Mouse (Mus musculus) frontal cortex, postnatal 36 days (tissue): ENCODE measurements around the gene Retreg2.

ENCODE experiments used
- DNase-seq, 2 experiments: peaks; one replicate each; pipeline ENCODE4 v3.0.0; 2022; ENCODE audit warnings: low spot score in 2 of 2

Gene Retreg2

DNA sequence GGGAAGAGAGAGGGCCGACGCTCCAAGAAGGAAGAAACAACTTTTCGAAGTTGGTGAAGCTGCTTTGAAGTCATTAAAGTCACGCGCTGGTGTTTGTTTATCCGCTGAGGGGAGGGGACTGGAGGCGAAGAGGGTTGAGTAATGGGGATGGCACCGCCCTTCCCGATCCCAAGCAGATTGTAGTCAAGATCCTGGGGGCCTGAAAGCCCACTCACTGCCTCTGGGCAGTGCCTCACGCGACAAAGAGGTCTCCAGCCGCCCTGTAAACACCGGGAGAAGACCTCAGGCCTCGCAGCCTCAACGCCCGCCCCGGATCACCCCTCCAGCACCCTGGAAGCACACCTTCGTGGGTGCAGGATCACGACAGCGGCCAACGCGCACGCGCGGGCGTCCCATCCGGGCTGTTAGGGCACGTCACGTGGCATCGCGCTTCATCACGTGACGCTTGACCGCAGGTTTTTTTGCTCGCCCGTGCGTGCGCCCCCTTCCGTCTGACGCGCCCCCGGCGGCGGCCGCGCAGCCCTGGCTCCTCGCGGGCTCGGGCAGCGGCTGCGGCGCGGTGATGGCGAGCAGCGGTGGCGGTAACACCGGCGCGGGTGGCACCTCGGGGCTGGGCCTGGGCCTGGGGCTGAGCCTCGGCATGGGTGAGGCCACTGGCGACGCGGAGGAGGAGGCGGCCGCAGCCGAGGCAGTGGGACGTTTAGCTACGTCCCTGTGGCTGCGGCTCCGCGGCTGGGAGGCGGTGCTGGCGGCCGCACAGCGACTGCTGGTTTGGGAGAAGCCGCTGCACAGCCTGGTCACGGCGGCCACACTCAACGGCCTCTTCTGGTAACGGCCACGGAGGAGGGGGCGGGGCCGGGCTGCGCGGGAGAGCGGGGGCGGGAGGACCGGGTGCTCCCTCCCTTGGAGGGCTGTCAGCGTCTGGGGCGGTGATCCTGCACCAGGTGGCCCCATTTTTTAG lies at the start of gene Retreg2, which contains the start of gene Cnppd1:
Gene Retreg2, plus strand, starts transcription at position 478 of the 961 bp plus-strand sequence.
Gene Cnppd1, minus strand, starts transcription at position 411 of the 961 bp plus-strand sequence.
- peak; percentile 95 to 96 for DNase-seq

DNA sequence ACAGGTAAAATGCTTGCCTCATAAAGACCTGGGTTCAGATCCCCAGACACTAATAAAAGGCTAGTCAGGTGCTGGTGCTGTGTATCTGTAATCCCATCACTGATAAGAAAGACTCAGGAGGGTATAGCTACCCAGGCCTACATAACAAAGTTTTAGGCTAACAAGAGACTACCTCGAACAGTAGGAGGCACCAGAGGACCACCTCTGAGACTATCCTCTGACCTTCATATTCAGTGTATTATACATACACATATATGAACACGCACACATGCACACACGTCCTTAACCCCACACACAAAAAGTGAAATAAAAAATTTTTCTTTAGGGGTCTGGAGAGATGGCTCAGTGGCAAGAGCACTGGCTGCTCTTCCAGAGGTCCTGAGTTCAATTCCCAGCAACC lies 20.4 kb upstream of the Retreg2 start:
- DNase-seq = no peak

DNA sequence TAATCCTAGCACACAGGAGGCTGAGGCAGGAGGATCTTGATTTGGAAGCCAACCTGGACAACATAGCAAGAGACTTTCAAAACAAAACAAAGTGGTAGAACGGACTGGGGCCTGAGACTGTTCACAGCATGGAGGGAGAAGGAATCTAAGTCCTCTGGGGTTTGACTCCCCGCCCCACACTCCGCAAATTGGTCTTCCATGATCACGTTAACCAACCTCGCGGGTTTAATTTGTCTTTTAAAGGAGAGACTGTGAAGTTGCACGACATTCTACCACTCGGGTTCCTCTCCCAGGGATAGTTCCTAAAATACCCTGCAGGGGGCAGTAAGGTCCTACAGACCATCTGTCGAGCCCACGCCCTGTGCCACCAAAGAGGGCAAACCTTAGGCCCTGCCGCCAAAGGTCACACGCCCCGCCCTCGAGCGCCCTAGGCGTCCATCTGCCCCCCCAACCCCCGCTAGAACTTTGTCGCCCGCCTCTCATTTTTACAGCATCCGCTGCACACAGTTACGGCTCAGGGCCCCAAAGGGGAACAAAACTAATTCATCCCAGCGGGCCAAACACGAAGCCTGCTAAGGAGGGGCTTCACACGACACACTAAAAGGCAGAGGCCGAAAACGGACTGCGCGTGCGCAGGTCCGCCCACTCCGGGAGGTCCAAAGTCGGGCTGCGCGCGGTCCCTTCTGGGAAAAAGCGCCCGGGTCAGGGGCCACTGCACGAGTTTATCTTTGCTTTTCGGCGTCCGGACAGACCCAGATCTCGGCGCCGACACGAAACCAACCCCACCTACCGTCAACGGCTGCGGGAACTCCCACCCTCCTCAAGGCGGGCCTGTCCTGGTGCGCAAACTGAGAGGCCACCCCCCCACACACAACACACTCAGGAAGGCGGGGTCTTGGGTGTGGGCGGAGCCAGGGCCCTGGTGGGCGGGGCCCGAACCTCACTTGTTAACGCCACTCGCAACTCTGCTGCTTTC lies 17.9 kb upstream of the Retreg2 start, which contains the start of gene Nhej1:
Gene Nhej1, minus strand, starts transcription at position 855 of the 976 bp plus-strand sequence.
- DNase-seq = peak; percentile 87 to 88

DNA sequence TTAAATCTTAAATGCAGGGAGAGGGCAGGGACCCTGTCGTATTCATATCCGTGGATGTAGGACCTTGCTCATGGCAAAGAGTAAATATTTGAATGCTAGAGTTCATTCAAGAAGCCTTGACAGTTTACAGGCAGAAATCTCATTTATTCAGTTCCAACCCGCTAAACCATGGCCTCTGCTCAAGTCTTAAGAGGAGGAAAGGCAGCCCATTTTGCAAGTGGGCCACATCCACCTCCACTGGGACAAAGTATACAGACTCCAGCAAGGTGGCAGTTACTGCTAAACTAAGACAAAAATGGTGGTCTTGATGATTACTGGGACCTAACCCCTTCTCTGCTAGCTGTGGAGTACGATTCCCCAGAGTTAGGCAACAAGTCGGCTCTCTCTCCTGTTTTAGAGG lies 17.2 kb upstream of the Retreg2 start:
- DNase-seq = no peak

DNA sequence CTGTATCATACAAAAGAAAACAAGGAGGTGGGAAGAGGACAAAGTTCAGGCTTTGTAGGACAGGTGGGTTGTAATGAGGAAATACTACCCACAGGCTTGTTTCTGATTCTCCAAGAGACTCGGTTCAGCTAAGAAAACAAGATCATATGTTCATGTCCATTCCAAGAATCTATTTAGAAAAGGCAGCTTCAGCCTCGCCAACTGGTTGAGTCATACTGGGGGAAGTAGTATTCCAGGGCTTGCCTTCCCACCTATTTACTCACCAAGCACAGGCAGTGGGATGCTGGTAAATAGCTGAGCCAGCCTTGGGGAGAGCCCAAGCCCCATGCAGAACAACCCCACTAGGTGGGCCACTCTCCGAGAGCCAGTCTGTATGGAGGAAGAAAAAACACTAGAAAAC lies 13.9 kb upstream of the Retreg2 start:
- no peak for DNase-seq

DNA sequence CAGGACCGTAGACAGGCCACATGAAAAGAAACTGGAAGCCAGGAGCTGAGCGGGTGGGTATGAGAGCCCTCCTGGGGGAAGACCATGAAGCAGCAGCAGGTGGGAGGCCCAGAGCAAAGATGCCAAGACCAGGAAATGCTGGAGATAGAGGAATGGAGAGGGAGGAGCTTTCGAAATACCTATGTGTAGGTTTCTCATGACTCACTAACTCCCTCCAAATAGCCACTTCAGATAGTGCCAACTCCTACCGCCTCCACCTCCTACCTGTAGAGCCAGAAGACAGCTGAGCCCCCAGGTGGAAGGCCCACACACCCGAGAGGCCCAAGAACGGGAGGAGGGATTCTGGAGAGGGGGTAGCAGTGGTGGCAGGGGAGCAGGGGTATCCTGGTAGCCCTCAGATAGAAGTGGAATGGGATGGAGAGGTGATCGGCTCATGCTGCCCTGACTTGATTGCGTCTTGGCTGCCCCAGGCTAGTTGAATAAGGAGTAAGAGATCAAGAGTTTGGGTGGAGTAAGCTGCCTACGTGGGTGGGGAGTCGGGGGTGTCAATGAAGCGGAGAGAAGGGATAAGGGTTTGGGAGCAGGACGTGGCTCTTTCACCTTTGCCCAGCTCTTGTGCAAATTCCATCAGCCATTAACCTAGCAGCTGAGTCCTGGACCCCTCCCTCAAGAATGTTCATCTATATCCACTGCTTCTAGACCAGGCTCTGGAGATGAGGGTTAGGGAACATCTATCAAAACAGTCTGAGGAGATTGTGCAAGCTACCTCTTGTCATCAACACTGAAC lies 9.0 kb upstream of the Retreg2 start, which contains the start of gene Slc23a3:
Gene Slc23a3, minus strand, starts transcription at position 470 of the 787 bp plus-strand sequence.
- no peak for DNase-seq

DNA sequence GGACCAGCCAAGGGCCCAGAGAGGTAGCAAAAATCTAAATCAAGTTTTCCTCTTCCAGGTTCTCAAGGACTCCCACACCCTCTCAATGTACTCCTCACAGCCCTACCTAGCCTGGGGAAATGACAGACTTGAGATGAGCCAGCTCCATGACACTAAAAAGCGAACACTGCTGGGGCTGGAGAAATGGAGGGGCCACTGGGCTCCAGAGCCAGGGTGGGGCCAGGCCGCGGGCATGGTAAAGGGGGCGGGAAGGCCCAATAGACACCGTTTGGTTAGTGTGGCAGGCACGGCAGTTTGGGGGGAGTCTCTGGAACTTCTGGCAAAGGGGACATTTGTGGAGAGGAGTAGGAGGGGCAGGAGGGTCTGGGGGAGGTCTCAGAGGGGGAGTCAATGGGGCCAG lies 6.3 kb upstream of the Retreg2 start:
- no peak for DNase-seq

DNA sequence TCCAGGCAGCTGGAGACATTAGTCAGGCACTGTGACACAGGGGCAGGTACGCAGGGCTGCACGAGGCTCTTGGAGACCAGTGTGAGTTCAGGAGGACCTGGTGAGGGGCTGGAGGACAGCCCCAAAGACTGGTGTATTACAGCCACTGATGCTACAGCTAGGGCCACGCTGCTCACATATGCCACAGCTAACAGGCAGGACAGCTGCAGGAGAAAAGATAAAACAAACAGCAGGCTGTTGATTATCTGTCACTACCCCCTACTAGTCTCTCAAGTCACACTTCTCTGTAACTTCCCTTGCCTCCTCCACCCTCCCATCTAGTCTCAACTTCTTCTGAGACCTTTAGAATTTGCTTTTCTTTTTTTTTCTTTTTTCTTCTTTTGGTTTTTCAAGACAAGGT lies 5.8 kb upstream of the Retreg2 start:
- no peak for DNase-seq

DNA sequence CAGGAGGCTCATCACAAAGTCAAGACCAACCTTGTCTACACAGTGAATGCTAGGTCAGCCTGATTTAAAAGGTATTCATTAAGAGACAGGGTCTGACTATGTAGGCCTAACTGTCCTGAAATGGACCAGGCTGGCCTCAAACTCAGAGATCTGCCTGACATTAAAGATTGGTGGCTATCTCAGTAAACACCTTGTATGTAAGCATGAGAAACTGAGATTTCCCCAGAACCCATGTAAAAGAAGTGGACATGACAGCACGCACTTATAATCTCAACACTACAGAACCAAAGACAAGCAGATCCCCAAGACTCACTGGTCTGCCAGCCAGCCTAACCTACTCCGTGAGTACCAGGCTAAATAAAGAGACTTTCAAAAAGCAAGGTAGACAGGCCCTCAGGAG lies 4.1 kb upstream of the Retreg2 start:
- DNase-seq = no peak

DNA sequence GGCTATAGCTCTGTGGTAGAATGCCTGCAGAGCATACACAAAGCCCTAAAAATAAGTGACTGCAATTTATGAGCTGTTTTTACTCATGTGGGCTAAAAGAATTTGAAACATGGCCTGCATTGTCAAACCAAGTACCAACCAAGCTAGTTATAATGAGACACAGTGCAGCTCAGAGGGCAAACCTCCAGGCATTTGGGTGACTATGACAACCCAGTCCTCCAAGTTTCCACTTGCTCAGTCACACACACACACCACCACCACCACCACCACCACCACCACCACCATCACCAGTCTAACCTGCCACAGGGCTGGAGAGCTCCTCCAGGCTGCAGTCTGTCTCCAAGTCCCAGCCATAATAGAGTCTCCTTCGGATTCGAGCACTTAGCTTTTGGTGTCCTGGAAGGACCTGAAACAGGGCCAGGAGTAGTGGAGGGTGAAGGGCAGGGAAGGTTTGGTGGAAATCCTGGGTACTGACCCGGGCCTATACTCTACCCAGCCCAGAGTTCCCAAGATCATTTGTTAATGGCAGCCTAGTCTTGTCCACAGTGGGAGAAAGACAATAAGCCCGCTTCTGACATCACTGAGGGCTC lies 1.9 kb upstream of the Retreg2 start:
- no peak for DNase-seq

DNA sequence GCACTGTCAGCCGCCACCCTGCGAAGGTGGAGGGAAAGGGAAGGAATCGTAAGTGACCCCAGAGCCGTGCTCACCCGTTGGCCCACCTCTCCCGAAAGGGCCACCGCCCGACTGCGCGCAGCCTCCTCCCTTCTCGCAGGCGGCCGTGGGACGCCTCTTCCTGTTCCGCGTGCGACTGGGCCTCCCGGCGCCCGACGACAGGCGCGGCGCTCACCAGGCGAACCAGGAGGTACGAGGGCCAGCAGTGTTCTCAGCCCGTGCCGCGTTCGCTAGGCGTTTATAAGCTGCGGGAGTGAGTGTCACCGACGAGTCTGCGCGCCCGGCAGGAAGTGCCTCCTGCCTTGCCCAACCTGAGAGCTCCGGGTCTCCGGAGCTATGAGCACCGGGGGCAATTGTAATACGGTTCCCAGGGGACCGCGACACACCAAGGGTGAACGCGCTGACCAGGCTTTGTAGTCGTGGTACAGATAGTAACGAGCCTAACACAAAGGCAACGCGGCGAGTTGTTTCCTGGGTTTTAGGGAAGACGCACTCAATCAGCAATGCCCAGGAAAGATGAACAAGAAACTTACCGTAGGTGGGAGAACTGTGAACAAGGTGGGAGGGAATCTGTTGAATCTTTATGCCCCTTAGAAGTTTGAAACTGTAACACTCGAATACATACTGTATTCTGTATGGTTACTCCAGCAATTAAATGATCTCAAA lies 940 bp upstream of the Retreg2 start:
- peak; percentile 63 to 71 for DNase-seq

DNA sequence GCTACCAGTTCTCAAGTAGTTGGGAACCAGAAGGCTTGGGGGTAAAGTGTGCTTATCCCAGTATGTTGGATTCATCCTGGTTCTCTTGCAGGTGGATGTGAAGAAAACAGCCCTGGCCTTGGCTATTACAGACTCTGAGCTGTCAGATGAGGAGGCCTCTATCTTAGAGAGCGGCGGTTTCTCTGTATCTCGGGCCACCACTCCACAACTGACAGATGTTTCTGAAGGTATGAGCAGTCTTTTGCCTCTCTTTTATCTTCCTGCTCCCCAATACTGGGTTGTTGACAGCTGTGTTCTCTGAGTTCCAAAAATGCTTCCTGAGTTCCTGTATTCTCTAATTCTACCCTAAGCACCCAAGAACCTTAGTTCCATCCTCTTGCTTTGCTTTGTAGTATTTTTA lies 3.0 kb downstream of the Retreg2 start:
- no peak for DNase-seq

DNA sequence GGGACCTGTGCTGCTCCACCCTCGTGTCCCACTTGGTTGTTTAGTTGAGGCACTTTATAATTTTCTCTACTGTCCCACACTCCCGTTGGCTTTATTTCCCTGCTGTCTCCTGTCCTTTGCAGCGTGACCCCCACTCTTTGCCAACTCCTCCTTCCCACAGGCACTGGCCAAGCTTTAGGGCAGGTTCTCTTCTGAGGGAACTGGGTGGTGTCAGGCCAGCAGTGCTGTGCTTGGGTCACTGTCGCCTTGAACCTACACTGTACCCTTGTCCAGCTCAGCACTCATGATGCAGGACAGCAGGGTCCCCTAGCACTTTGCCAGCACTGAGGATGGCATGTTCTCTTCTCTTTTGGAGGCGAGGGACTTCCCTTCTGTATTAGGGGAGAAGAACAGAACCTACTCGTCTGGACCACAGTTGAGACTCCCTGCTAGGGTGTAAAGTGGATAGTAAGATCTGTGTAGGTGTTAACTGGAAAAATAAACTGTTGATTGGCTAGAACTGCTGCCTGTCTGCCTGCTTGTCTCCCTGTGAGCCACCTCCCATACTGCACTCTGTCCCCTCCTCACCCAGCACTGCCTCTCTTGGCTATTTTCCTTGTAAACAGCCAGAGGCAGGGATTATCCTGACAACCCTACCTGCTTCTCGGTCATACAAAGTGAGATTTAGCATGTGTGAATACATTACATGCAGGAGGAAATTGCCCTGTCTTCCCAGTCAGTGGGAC lies 5.0 kb downstream of the Retreg2 start:
- DNase-seq = no peak

DNA sequence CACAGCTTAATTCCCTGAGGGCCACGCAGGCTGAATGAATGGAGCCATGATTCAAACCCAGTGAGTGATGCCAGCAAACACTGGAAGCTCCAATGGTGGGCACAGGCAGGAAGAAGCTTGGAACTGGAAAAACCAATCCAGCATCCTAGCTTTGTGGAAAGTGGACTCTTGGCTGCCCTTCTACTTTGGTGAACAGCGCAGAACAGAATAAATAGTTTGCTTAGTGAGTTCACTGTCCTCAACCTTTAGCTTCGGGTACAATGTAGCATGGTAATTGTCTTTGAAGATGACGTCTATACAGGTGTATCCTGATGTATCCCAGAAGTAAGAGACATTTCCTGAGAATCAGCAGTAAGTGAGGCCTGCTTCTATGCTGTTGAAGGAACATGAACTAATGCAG lies 6.1 kb downstream of the Retreg2 start:
- no peak for DNase-seq

DNA sequence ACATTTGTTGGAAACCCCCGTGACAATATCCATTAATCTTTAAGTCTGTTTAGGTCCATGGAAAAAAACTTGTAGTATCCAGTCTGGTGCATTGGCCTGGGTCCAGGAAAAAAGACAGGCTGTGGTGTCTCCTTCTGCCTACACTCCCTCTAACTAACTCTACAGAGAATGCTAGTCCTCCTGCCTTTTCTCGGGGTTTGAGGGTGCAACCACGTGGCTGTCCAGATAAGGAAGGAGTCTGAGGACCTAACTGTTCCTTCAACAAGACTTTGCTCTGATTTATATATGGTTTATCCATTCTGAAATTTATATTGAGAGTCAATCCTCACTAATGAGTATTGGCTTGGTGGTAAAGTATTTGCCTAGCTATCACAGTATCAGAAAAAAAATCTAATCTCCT lies 13.3 kb downstream of the Retreg2 start:
- DNase-seq = no peak

DNA sequence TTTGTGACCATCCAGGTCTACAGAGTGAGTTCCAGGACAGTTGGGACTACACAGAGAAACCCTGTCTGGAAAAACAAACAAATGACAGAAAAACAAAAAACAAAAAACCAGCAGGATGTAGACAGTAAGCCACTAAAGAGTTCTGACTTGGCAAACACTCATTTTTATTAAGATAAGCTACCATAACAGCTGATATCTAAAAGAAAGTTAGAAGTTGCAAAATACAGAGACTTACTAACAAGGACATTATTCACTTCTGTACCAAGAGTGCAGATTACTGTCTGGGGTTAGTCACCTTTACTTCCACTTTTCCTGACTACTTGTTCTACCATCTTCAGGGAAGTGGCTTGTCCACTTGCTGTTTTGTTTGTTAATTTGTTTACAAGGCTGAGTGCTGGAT lies 16.4 kb downstream of the Retreg2 start:
- no peak for DNase-seq

DNA sequence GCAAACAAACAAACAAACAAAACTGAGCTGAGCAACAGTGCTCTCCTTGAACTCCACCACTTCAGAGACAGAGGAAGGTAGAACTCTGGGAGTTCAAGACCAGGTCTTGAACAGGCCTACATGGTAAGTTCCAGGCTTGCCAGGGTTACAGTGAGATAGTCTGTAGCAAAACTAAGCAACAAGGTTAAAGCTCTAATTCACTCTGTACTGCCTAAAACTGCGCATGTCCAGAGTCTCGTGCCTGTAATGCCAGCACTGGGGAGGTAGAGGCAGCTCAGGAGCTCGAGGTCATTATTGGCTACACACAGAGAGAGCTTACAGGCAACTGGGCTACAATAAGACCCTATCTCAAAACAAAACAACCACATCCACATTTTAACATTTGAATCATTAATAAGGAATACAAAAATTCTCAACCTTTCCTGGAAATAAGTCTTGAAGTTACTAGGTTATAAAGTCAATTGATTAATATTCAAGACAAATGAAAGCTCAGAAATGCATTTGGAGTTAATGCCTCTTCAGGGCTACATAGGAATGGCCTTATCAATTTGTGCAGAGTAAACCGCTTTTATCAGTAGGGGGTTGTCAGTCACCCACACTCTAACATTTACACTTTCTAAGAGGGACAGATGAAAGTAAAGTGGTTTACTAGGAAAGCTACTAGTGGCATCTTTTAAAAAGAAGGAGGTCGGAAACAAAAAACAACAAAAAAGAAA lies 17.1 kb downstream of the Retreg2 start:
- DNase-seq = no peak

DNA sequence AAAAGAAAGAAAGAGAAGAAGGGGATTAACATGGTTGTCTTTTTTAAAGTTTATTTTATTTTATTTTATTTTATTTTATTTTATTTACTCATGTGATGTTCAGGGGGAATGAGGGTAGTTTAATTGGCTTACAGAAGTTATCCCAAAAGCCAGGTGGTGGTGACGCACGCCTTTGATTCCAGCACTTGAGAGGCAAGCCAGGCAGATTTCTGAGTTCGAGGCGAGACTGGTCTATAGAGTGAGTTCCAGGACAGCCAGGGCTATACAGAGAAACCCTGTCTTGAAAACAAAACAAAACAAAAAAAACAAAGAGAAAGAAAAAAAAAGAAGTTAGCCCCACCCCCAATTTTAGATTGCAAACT lies 17.7 kb downstream of the Retreg2 start:
- no peak for DNase-seq

DNA sequence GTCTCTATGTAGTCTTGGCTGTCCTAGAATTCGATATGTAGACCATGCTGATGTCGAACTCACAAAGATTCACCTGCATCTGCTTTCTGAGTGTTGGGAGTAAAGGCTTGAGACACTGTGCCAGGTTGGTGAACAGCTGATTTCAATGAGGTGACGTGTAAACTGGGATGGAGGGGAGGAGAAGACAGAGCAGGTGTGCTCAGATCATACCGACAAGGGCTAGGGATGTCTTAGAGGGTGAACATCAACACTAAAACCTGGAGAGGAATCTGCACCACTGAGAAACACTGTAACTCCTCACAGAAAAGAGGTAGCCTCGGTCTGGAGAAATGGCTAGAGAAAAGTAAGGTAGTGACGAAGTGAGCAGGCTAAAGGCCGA lies 25.5 kb downstream of the Retreg2 start:
- DNase-seq = no peak
